Mouse (Mus musculus) stomach, postnatal 0 days (tissue): Measurements from ENCODE around the gene Il34.

ENCODE experiments used
- CTCF ChIP-seq: IDR thresholded peaks from 2 replicates; pipeline ENCODE4 v1.5.1; 2016; ENCODE audit warnings: antibody characterized with exemption, low read depth, mild to moderate bottlenecking, moderate library complexity
- EP300 ChIP-seq: optimal IDR thresholded peaks from 2 replicates; pipeline ENCODE3; 2016; ENCODE audit warnings: antibody characterized with exemption

- TF ChIP-seq CTCF (peak; percentile 37), EP300 (no peak)
Measured at GRCm38 (mm10) chr8:110842012-110842574, 36.4 kb upstream of the Il34 start.
